Mouse (Mus musculus) liver, embryonic 11.5 days (tissue): ENCODE measurements at regions not wholly inside any gene's neighbourhood (a gene's known extent, or its start where the extent isn't known, plus 50 kb on each side); places are given as distances from the start of the nearest gene placed in this dataset.

Experiments used
- ATAC-seq: fragments of 200-750 bp; cut with Nextera tagmentation; replicated peaks from 2 replicates; pipeline ENCODE4 v1.8.0; 2017; ENCODE audit warnings: moderate number of reproducible peaks, mild to moderate bottlenecking, moderate TSS enrichment, moderate library complexity; ENCODE audit not compliant: low FRiP score
- DNase-seq: peaks from one replicate; pipeline ENCODE4 v3.0.0-alpha.2; 2017; ENCODE audit warnings: low spot score
- H3K27ac ChIP-seq: fragments of 300-500 bp; sonication (generic); 2 replicates; pipeline ENCODE4 v1.5.1; 2014; ENCODE audit warnings: mild to moderate bottlenecking, low read depth, low read length, control low read depth
- H3K27me3 ChIP-seq: fragments of 300-500 bp; sonication (generic); replicated peaks from 2 replicates; pipeline ENCODE4 v1.6.1; 2014; ENCODE audit warnings: low read length, mixed read lengths; ENCODE audit not compliant: control insufficient read depth, insufficient read depth
- H3K36me3 ChIP-seq: fragments of 300-500 bp; sonication (generic); 2 replicates; pipeline ENCODE4 v1.6.1; 2014; ENCODE audit warnings: mild to moderate bottlenecking, low read length, moderate library complexity, mixed read lengths; ENCODE audit not compliant: control insufficient read depth, insufficient read depth
- H3K4me1 ChIP-seq: fragments of 300-500 bp; sonication (generic); replicated peaks from 2 replicates; pipeline ENCODE4 v1.6.1; 2014; ENCODE audit warnings: low read length, mixed read lengths; ENCODE audit not compliant: control insufficient read depth, insufficient read depth
- H3K4me2 ChIP-seq: fragments of 300-500 bp; sonication (generic); 2 replicates; pipeline ENCODE4 v1.6.1; 2014; ENCODE audit warnings: mild to moderate bottlenecking, control low read depth, moderate library complexity
- H3K4me3 ChIP-seq: fragments of 300-500 bp; sonication (generic); 2 replicates; pipeline ENCODE4 v1.5.1; 2014; ENCODE audit warnings: low read depth, low read length, control low read depth
- H3K9ac ChIP-seq: fragments of 300-500 bp; sonication (generic); 2 replicates; pipeline ENCODE4 v1.6.1; 2014; ENCODE audit warnings: low read depth, low read length, control low read depth
- H3K9me3 ChIP-seq: fragments of 300-500 bp; sonication (generic); 2 replicates; pipeline ENCODE4 v1.6.1; 2016; ENCODE audit warnings: low read length, inconsistent platforms, mixed read lengths; ENCODE audit not compliant: control insufficient read depth
- WGBS: fragments of 180-500 bp; shearing (Covaris S2); extraction: QIAGEN DNeasy Blood & Tissue Kit; methylation state at CpG from one replicate; pipeline ENCODE4 v1.1.7; 2014; 5-methylcytosine and 5-hydroxymethylcytosine counted together

DNA sequence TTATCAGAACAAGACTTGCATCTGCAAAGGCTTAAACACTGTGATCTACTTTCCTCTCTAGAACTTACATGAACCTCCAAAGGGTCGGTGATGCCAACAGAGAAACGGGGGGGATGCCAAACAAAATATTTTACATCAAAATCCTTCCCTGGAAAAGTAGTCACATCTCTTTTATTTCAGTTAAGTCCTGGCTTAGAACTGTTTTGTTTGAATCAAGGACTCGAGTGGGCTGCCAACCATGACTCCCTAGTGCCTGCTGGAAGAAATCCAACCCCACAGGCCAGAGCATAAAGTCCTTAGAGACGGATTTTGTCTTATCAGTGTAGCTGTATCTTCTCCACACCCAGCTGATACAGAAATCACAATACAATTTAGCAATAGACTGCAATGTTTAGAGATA is 336.1 kb upstream of the Rack1 start:
- Histone ChIP-seq H3K4me1 (no peaks in the 10 kb centered on the region), H3K27me3 (no peaks in the 10 kb centered on the region), H3K4me2 (no peak overlapping the region), H3K9ac (no peak overlapping the region), H3K4me3 (no peak overlapping the region), H3K36me3 (no peaks in the 10 kb centered on the region), H3K27ac (no peak overlapping the region), H3K9me3 (no peaks in the 10 kb centered on the region)
- no peak for DNase-seq
- WGBS: 56% methylated on average over 4 of the region's 4 CpGs
- no peak for ATAC-seq

DNA sequence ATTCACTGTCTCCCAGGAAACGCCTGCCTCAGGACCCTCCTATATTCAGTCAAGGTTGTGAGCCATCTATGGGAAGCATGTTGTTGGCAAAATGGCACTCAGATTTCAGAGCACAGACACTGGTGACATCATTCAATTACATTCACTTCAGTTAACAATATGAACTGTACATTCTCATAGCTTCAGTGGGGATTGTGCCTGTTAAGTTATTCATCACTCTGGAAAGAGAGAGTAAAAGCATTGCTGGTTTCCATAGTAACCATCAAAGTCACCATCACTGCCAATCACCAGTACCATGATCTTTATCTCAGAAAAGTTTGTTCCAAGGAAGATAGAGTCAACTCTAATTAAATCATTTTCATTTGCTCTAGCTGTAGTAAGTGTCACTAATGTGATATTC is 350.2 kb upstream of the Rack1 start:
- no peak overlapping the region for H3K27ac ChIP-seq
- WGBS: 83% methylated on average over 1 of the region's 1 CpGs
- DNase-seq: no peak
- ATAC-seq: no peak
- no peaks in the 10 kb centered on the region for H3K36me3 ChIP-seq
- no peaks in the 10 kb centered on the region for H3K4me1 ChIP-seq
- no peak overlapping the region for H3K9ac ChIP-seq
- no peak overlapping the region for H3K4me2 ChIP-seq
- H3K27me3 ChIP-seq: no peaks in the 10 kb centered on the region
- no peaks in the 10 kb centered on the region for H3K9me3 ChIP-seq
- H3K4me3 ChIP-seq: no peak overlapping the region

DNA sequence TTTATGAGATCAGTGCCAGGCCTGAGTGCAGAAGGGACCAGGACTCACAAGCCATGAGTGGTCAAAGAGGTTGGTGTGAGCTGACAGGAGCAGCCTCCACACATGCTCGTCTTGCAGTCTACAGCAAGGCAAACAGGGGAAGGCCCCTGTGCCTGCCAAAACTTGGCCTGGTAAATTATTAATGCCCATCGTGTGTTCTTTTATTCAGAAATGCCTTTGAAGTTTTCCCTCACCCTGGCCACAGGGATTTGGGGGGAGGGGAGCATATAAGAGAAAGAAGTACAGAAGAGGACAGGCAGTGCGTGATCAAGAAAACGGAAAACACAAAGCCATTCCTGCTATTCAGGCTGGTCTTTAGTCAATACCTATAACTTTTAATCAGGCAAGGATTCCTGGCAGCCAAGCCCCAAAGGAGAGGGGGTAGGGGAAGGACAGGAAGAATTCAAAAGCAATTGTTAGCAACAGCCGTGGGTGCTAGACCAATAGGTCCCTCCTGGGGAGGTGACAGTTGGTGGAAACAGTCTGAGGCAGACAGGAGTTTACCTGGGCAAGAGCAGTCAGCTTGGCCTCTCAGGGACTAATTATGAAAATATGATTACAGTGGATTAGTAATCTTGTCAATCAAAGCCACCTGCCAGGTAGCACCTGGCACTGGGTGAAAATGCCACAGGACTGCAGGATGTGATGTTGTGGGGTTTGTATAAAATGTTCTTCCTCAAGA is 357.4 kb upstream of the Rack1 start:
- Histone ChIP-seq H3K4me2 (no peak overlapping the region), H3K27me3 (no peaks in the 10 kb centered on the region), H3K4me1 (no peaks in the 10 kb centered on the region), H3K9ac (no peak overlapping the region), H3K27ac (no peak overlapping the region), H3K4me3 (no peak overlapping the region), H3K9me3 (no peaks in the 10 kb centered on the region), H3K36me3 (no peaks in the 10 kb centered on the region)
- 45% methylated on average over 5 of the region's 5 CpGs for WGBS
- no peak for ATAC-seq
- DNase-seq: no peak

DNA sequence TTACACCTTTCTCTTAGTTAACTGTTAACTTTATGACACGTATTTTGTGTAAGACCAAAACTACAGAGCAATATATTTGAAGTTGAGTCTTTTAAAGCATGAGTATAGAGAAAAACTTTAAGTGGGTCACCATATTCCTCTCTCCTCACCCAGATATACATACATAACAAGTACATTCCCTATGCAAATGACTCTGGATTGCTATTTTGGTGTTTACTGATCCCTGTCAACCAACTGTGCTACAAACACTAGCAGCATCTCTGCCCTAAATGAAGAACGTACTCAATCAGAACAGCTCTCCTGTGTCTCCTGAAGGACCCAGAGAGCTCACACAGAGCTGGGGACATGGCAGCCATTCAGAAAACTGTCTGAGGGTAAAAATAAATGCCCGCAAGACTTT is 363.4 kb upstream of the Rack1 start:
- Histone ChIP-seq H3K9me3 (no peaks in the 10 kb centered on the region), H3K36me3 (no peaks in the 10 kb centered on the region), H3K4me3 (no peak overlapping the region), H3K4me2 (no peak overlapping the region), H3K27me3 (no peaks in the 10 kb centered on the region), H3K4me1 (no peaks in the 10 kb centered on the region), H3K27ac (no peak overlapping the region), H3K9ac (no peak overlapping the region)
- ATAC-seq (no peak), DNase-seq (no peak)
- 84% methylated on average over 3 of the region's 3 CpGs for WGBS

DNA sequence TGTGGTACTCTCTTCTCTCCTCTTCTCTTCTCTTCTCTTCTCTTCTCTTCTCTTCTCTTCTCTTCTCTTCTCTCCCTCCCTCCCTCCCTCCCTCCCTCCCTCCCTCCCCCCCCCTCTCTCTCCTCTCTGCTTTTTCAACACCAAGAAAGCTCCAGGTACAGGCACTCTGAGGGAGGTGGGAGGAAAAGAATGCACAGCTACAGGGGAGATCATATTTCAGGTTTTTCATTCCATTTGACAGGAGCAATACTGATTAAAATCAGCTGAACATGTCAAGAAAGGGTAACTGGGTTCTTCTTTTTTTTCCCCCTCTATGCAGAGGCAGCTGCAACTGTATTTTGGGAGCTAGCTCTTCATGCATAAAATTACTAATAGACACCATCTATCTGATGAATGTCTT is 368.8 kb upstream of the Rack1 start:
- no peaks in the 10 kb centered on the region for H3K4me1 ChIP-seq
- no peak overlapping the region for H3K4me2 ChIP-seq
- ATAC-seq (no peak), DNase-seq (no peak)
- H3K27me3 ChIP-seq: no peaks in the 10 kb centered on the region
- no peaks in the 10 kb centered on the region for H3K9me3 ChIP-seq
- H3K27ac ChIP-seq: no peak overlapping the region
- no peaks in the 10 kb centered on the region for H3K36me3 ChIP-seq
- H3K9ac ChIP-seq: no peak overlapping the region
- no peak overlapping the region for H3K4me3 ChIP-seq

- WGBS: 68% methylated on average over 2 of the region's 2 CpGs
- DNase-seq (no peak), ATAC-seq (no peak)
- no peaks in the 10 kb centered on the region for H3K4me1 ChIP-seq
- no peak overlapping the region for H3K4me2 ChIP-seq
- H3K36me3 ChIP-seq: no peaks in the 10 kb centered on the region
- no peak overlapping the region for H3K27ac ChIP-seq
- no peak overlapping the region for H3K9ac ChIP-seq
- no peak overlapping the region for H3K4me3 ChIP-seq
- no peaks in the 10 kb centered on the region for H3K9me3 ChIP-seq
- no peaks in the 10 kb centered on the region for H3K27me3 ChIP-seq
Measured at GRCm38 (mm10) chr11:48427423-48427822, 372.7 kb upstream of the Rack1 start.

DNA sequence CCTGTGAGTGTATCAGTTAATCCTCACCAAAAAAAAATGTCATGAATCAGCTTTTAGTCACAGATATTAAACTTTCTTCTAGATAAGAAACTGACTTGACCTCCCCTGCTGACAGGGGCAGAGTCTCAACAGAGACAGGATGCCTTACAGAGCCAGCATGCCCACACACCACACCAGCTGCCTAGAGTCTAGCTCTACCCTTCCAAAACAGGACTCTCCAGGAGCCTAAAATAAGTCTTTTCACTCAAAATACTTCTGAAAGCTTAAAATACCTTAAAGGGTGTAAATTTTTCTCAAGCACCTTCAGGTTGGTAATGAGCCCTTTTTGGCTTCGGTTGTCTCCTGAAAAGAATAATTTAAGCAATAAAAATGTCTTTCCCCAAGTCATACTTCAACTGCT is 373.7 kb upstream of the Rack1 start:
- no peaks in the 10 kb centered on the region for H3K4me1 ChIP-seq
- no peaks in the 10 kb centered on the region for H3K27me3 ChIP-seq
- H3K9ac ChIP-seq: no peak overlapping the region
- H3K9me3 ChIP-seq: no peaks in the 10 kb centered on the region
- H3K36me3 ChIP-seq: no peaks in the 10 kb centered on the region
- DNase-seq (no peak), ATAC-seq (no peak)
- no peak overlapping the region for H3K4me3 ChIP-seq
- no peak overlapping the region for H3K4me2 ChIP-seq
- H3K27ac ChIP-seq: no peak overlapping the region
- WGBS: 73% methylated on average over 1 of the region's 1 CpGs

- Histone ChIP-seq H3K4me3 (no peak overlapping the region), H3K9me3 (no peaks in the 10 kb centered on the region), H3K36me3 (no peaks in the 10 kb centered on the region), H3K9ac (no peak overlapping the region), H3K27me3 (no peaks in the 10 kb centered on the region), H3K4me1 (no peaks in the 10 kb centered on the region), H3K27ac (no peak overlapping the region), H3K4me2 (no peak overlapping the region)
- DNase-seq (no peak), ATAC-seq (no peak)
- WGBS: 79% methylated on average over 6 of the region's 6 CpGs
Measured at GRCm38 (mm10) chr11:48418066-48418756, 381.9 kb upstream of the Rack1 start.

DNA sequence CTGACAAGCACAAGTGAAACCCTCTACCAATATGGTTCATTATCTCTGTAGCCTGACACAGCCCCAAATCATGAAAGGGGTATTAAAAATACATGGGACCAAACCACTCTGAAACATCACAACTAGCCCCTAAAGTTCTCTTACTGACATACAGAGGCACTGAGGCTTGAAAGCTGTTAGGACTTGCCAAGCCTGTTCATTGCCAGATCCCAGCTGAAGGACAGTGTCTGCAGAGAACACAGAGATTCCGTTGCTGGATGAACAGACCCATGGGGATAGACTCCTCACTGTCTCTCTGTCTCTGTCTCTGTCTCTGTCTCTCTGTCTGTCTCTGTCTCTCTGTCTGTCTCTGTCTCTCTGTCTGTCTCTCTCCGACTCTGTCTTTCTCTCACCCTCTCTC is 382.5 kb upstream of the Rack1 start:
- H3K4me1 ChIP-seq: no peaks in the 10 kb centered on the region
- no peaks in the 10 kb centered on the region for H3K9me3 ChIP-seq
- no peak overlapping the region for H3K27ac ChIP-seq
- no peak for DNase-seq
- no peaks in the 10 kb centered on the region for H3K27me3 ChIP-seq
- H3K4me2 ChIP-seq: no peak overlapping the region
- no peak overlapping the region for H3K9ac ChIP-seq
- no peak overlapping the region for H3K4me3 ChIP-seq
- ATAC-seq: no peak
- no peaks in the 10 kb centered on the region for H3K36me3 ChIP-seq
- 82% methylated on average over 2 of the region's 2 CpGs for WGBS
